Mouse (Mus musculus): ENCODE data around the gene Ccp110.

DNA sequence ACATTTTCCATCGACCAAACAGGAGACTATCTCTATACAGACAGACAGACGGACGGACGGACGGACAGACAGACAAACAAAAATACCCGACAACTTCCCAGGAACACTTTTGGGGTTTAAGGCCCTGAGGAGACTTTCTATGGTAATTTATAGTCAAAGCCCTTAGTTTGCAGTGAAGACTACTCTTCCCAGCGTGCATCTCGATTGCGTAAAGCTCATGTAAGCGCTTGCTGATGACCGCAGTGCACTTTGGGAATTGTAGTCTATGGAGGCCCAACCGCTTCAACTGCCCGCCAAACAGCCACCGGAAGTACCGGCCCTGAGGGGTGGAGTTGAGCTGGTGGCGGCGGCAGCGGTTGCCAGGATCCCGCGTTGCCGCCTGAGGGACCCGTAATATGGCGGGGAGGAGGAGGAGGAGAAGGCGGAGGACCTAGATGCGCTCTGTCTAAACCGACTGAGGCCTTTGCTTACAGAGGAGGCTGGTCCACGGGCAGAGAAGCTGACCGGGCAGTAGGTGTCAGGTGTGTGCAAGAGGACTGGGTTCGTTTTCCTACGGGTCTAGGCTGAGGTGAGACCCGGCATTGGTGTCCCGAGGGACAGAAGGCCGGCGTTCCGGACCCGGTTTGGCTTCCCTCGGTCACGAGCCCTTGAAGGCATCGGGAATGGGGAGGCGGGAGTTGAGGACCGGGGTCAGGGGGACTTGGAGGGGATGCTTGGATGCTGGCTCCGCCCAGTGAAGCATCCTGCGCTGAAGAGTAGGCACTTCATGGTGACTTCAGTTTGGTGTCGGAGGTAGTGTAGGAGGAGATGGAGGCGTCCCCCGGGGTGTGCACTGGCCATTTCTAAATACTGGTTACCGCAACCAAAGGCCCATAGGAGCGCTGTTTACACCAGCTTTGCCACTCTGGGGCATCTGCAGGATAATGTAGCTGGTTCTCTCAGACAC, at the start of gene Ccp110:
- TF ChIP-seq CTCF (IDR thresholded peaks at IDR 0.05 in 2 of 3, conservative IDR thresholded peaks at IDR 0.05 in 1 of 3; ENCODE audit: control insufficient read depth in 1 of 3, insufficient read depth in 1 of 3, low read depth in 2 of 3, low read length in 3 of 3, poor library complexity in 1 of 3, severe bottlenecking in 1 of 3) (no peak), POLR2A (IDR thresholded peaks at IDR 0.05; ENCODE audit: control insufficient read depth in 1 of 2, insufficient read depth in 1 of 2, low read depth in 1 of 2, low read length in 2 of 2, poor library complexity in 1 of 2) (peak; percentile 52 to 68; a peak in 3 of 4 replicates), GATA1 (IDR thresholded peaks at IDR 0.05; ENCODE audit: low read depth, low read length) (no peak), USF2 (IDR thresholded peaks at IDR 0.05; ENCODE audit: borderline replicate concordance in 1 of 2, insufficient read depth in 1 of 2, low read depth in 1 of 2, low read length in 2 of 2) (no peak), ZKSCAN1 (IDR thresholded peaks at IDR 0.05; ENCODE audit: low read depth, low read length) (no peak), HCFC1 (IDR thresholded peaks at IDR 0.05; ENCODE audit: low read depth, low read length) (peak; percentile 100), EP300 (IDR thresholded peaks at IDR 0.05; ENCODE audit: low read depth in 1 of 2, low read length in 2 of 2) (no peak), BHLHE40 (IDR thresholded peaks at IDR 0.05; ENCODE audit: borderline replicate concordance, low read depth, low read length) (no peak)

Measured in MEL (cell line).